Mouse (Mus musculus): ENCODE data around the gene Parvg.

DNA sequence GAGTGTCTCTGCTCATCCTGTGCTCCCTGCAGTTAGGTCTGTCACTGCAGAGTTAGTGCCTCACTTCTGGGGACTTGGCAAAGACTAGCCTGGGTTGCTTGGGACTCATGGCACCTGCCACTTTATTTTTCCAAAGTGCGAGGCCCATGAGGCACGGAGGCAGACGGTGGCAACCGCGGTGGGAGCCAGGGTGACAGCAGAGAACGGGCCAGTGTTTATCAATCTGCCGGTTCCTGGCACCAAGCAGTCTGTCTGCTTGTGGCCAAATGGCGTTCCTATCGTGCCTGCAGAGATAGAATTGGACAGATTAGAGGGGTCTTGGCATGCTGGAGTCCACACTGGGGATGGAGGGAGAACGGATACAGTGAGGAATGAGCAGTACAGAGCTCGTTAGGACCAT lies 13.6 kb upstream of the Parvg start:
- no peak for TF ChIP-seq CTCF (IDR thresholded peaks at IDR 0.05; ENCODE audit: control insufficient read depth, insufficient read depth, insufficient replicate concordance, low read depth, low read length)
- no peak for TF ChIP-seq POLR2A (IDR thresholded peaks at IDR 0.05; ENCODE audit: control insufficient read depth, low read depth, low read length)

Measured in testis, adult 2 months (tissue).